Mouse (Mus musculus): ENCODE data around the gene Crebzf. TPM values are rescaled to one million over a fixed set of nuclear protein-coding genes. Genes with fewer than 3 reads are reported as not detected.

The Crebzf gene
- 10 to 100 TPM; 13.9 to 14.4 TPM for total RNA-seq (2021)
- long read RNA-seq, experiment 1, partial matches to known transcripts, result 0 of 4 reads
- long read RNA-seq, experiment 1, other reads (novel, unspliced or antisense), result 0 of 4 reads
- long read RNA-seq, experiment 2, partial matches to known transcripts, result 0 of 8 reads
- long read RNA-seq, experiment 2, other reads (novel, unspliced or antisense), result 0 of 8 reads

DNA sequence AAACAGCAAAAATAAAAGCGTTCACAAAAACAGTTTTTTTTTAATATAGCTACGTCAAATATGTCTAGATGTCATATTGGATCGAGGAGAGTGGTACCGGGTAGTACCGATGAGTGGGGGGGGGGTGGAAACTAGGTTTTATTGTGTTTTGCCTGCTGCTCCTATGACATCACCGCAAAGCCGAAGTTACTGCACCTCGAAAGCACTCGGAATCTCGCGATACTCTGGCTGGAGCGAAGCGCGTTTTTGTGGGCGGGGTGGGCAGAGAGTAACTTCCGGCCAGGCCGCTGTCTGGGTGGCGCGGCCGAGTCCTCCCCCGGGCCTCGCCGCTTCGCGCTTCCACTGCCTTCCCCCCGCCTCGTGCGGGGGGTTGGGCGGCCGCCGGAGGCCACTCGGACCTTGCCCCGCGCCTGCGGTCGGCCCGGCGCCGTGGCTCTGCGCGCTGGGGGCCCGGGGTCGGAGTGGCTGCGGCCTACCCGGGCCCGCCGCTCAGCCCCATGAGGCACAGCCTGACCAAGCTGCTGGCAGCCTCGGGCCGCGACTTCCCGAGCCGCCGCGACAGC, at the start of gene Crebzf:
Crebzf (plus strand) TSS at position 212 of the 563 bp plus-strand sequence.
- peak; percentile 89 to 94 for DNase-seq
- intact Hi-C loops (cut with DNase I), result no loop called here

DNA sequence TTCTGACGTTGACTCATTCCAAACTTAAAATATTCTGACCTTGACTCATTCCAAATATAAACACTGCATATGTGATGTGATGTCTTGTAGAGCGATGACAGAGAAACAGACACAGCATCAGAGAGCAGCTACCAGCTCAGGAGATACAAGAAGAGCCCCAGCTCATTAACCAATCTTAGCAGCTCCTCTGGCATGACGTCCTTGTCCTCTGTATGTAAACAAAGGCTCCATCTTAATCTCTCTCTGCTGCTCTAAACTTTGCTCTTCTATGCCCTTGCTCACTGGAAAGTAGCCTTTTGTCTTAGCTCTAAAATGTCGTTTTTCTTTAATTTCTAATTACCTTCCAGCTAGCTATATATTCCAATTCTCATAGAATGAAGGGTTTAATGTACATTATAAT, 47.5 kb upstream of the Crebzf start:
- intact Hi-C loops (cut with DNase I), result no loop called here

DNA sequence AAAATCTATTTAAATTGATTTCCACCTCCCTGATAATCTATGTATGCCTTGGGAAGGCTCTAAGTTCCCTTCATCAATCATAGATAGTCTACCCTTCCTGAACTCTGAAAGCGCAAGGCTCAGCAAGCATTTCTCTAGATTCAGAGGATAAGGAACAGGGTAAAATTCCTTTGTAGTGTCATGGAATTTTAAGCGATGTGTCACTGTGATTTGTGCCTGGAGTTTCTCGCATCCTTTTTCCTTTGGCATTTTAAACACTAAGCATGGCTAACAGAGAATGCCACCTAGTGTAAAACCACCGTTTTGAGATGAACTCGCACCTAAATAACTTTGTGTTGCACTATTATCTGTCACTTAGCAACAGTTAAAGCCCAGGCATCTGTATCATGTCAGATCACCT, 46.6 kb upstream of the Crebzf start:
- no peak for DNase-seq
- intact Hi-C loops (cut with DNase I), result no loop called here

More for the DNA sequence above, 47.5 kb upstream of the Crebzf start:
- DNase-seq, result no peak

GRCm38 (mm10) chr7:90409934-90410333, 32.6 kb upstream of the Crebzf start:
- DNase-seq, result peak in 1 of 2 experiments; percentile 54
- intact Hi-C loops (cut with DNase I), result loop anchor here (5.0 to 10.0 kb wide), 2 partner anchors 128 to 425 kb away; partner anchors contain the start of gene Eed

GRCm38 (mm10) chr7:90426020-90427001, 16.2 kb upstream of the Crebzf start, which contains the start of gene Ccdc89:
TSS of gene Ccdc89 (plus strand) at chr7:90426577.
- peak; percentile 66 to 67 for DNase-seq
- intact Hi-C loops (cut with DNase I), result no loop called here

DNA sequence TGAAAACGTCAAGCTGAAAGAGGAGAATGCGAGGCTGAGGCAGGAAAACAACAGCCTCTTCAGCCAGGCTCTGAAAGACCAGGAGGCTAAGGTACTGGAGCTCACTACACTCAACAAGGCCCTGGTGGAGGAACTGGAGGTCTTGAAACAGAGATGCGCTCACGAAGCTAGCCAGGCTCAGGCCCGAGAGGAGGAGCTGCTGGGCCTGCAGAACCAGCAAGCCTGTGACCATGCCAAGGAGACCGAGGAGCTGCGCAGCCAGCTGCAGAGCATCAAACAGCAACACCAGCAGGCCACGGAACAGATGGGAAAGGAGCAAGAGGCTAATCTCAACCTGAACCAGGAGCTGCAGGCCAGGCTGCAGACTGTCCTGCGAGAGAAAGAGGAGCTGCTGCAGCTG, 15.5 kb upstream of the Crebzf start:
- intact Hi-C loops (cut with DNase I), result no loop called here
- DNase-seq, result peak in 1 of 2 experiments; percentile 15

DNA sequence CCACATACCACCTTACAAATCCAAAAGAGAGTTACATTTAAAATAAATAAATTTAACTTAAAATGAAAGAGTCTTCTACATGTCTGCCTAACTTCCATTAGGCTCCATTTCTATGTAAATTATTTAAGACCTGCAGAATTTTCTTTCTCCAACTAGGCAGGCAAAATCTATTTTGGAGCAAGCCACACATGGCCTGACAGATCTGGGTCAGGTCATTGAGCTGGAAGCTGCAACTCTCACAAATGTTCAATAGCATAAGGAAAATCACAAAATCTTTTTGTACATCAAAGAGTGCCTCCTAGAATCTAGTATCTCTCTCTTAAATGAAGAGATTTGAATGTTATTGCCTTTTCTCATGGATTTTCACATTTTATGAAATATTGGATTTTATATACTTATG, 10.3 kb upstream of the Crebzf start:
- intact Hi-C loops (cut with DNase I), result no loop called here

DNA sequence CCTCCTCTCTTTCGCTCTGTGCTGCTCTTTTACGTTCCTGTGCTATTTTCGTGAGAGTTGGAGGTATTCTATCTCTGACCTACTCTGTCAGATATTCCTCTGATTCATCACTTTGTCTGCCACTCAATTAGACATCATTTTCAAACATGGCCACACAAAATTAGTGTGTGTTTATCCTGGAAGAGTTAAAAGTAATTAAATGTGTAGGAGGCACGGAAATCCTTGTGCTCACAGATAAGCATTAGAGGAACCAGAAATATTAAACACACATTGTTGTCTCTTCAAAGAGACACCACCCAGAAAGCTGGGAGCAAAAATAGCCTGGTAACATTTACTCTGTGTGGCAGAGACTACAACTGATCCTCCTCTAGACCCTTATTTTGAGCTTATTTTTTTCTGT, 2.5 kb upstream of the Crebzf start:
- DNase-seq, result no peak
- intact Hi-C loops (cut with DNase I), result no loop called here

More for the DNA sequence above, 10.3 kb upstream of the Crebzf start:
- no peak for DNase-seq

DNA sequence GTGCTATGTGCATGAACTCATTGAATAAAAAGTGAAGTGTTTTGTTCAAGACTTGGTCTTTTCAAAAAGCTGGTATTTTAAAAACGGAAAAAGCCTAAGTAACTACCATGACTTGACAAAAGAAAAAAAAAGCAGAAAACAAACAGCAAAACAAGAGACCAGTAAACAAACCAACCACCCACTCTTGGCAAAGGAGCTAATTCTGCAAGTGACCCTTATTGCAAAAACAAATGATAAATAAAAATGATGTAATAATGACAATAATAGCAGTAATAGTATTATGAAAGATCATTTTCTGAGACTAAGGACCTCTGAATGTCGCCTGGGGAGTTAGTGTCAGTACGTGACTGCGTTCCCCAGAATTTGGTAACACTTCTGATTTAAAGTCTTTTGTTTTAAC, 459 bp upstream of the Crebzf start:
- intact Hi-C loops (cut with DNase I), result no loop called here
- DNase-seq, result no peak

- DNase-seq, result peak; percentile 52 to 59
- intact Hi-C loops (cut with DNase I), result no loop called here
These were observed 867 bp downstream of the Crebzf start for GRCm38 (mm10) chr7:90443101-90444091.

DNA sequence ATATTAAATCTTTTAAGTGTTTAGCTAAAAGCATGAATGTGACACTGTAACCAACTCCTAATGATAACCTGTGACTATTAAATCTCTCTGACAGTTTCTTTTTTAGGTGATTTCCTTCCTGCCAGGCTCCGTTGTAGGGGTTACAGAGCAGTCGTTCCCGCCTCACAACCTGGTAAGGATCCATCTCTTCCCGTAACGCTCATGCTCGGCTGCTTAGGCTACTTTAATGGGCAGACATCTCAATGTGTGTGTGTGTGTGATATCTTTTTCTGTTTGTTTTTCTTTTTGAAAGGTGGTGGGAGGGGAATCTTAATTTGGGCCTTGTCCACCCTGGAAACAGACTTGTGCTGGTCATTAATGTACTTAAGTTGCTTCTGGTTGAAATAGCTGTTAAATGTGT, 1.7 kb downstream of the Crebzf start:
- intact Hi-C loops (cut with DNase I), result no loop called here
- no peak for DNase-seq

GRCm38 (mm10) chr7:90456149-90456844, 13.8 kb downstream of the Crebzf start:
- intact Hi-C loops (cut with DNase I), result no loop called here
- DNase-seq, result no peak

DNA sequence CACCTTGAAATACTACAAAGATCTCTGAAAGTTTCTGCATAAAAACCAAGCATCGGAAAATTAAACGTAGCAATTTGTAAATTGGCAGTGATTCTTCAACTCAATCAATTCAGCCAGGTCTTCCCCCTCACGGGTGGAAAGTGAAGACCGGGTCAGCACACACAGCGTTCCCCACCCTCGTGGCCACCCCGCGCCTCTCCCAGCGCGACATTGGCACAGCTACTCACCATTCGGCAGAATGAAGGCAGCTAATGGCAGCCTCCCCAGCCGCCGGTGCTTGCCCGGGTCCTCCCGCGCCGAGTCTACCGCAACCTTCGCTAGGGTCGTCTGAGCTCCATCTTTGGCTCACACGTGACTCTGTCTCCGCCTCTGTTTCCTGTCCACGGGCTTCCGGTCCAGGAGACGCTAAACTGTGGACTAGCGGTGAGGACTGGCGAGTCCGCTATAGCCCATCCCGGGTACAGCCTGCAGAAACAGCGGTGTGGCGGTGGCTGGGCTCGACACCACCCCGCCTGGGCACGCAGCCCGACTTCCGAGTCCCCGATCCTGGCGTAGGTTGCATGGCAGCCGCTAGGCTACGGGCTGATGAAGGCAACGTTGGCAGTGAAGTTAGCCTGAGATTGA, 14.4 kb downstream of the Crebzf start, which contains the start of gene Tmem126a:
Tmem126a (minus strand) TSS at position 385 of the 624 bp plus-strand sequence.
- DNase-seq, result peak; percentile 79
- intact Hi-C loops (cut with DNase I), result no loop called here

- DNase-seq, result no peak
- intact Hi-C loops (cut with DNase I), result no loop called here
These were observed 15.0 kb downstream of the Crebzf start for GRCm38 (mm10) chr7:90457517-90457916.

DNA sequence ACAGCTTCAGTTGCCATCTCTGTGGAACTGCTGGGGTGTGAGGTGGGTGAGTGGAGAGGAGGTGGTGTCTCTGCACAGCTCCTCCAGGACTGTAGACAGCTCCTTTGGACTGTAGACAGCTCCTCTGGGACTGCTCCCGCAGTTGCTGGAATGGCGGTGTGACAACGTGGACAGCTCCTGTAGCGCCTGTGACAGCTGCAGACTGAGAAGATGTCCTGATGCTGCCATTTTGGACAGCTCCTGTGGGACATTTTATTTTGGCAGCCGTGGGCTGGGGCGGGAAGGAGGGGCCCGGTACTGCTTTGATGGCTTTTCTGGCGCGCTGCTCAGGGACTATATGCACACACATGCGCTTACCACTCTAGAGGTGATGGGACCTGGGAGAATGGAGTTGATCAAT, 17.8 kb downstream of the Crebzf start:
- no peak for DNase-seq
- intact Hi-C loops (cut with DNase I), result no loop called here

DNA sequence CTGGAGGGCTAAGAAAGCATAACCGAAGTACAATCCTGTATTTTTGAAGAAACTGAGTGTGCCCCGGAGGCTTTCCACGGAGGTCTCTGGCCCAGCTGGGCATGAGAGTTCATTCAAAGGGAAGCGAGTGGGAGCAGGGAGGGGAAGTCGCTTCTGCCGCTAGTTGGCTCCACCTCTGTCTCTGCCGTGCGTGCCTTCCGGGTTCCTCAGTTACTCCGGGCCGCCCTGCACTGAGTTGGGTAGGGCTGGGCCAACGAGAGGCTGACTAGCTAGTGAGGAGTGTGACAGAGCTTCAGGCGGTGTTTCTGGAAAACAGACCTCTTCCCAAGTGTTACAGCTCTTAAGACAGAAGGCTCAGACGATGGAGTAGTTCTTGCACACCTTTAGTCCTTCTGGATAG, 18.4 kb downstream of the Crebzf start:
- intact Hi-C loops (cut with DNase I), result no loop called here
- DNase-seq, result no peak

GRCm38 (mm10) chr7:90461441-90461840, 18.9 kb downstream of the Crebzf start:
- intact Hi-C loops (cut with DNase I), result no loop called here
- DNase-seq, result no peak

DNA sequence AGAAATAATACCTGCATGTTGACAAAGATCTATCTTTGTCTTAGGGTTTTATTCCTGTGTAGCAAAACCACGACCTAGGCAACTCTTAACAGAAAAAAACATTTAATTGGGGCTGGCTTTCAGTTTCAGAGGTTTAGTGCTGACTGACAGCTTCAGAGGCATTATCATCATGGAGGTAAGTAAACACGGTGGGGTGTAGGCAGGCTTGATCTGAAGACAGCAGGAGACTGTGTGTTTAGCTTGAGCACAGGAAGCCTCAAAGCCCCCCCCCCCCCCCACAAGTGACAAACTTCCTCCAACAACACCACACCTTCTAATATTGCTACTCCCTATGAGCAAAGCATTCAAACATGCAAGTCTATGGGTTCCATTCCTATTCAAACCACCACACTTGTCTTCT, 31.0 kb downstream of the Crebzf start:
- DNase-seq, result no peak
- intact Hi-C loops (cut with DNase I), result no loop called here

GRCm38 (mm10) chr7:90475793-90476312, 33.3 kb downstream of the Crebzf start, which contains the start of gene Tmem126b:
TSS of gene Tmem126b (minus strand) at chr7:90476001.
- intact Hi-C loops (cut with DNase I), result no loop called here
- peak; percentile 98 to 99 for DNase-seq
